Mouse (Mus musculus): ENCODE results near the gene Chd2.

The Chd2 gene

DNA sequence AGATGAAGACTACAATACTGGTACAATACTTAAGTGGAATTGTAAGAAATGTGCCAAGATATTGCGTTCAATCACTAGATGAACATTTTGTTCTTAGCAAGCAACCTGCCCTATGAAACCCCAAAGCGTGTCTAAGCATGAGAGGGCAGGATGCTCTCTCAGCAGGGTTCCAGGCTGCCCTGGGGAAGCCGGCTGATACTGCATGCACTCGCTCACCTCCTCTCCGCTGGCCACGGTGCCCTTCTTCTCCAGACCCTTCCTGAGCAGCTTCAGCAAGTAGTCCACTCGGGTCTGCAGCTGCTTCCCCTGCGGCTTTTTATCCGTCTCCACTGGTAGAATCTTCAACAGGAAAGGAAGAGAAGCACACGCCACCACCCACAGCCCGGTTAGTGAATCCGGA lies 87.5 kb downstream of the Chd2 start:
- DNase-seq (ENCODE audit: low read depth in 2 of 2, low spot score in 2 of 2) = no peak

DNA sequence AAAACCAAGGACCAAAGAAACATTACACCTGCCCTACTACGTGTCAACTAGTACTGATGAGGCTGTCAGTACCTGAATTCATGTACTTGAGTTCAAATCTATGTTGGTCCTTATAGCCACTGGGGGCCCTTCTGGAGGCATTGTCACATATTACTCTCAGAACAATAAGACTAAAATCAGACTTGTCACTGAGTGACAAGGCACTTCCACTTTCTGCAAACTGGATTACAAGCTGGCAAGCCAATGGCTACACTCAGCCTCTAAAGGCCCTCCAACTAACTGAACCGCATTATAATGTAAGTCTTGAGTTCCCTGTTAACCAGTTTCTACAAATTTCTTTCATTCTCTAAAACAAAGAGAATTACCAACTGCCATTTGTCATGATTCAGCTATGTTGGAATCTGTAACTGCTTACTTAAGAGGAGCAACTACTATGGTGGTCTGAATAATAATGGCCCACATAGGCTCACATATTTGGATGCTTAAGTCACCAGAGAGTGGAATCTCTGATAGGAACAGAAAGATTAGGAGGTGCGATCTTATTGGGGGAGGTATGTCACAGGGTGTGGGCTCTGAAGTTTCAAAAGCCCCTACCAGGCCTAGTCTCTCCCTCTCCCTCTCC lies 89.3 kb downstream of the Chd2 start:
- DNase-seq (ENCODE audit: low read depth in 2 of 2, low spot score in 2 of 2) = no peak

DNA sequence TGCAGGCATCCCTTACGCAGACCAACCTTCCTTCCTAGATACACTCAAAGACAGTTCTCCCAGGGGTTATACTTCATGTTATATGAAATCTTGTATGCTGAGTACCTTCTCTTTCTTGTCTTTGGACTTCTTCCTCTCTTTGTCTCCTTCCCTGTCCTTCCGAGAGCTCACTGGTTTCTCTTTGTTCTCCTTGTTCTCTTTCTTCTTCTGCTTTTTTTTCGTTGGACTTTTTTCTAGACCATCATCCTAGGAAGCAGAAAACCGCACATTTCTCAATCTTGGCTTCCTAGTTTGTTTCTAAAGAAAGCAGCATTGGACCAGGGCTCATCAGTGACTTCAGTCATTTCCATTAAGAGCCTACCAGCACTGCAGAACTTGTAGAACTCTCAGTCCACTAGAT lies 90.0 kb downstream of the Chd2 start:
- DNase-seq (ENCODE audit: low read depth in 2 of 2, low spot score in 2 of 2) = no peak

DNA sequence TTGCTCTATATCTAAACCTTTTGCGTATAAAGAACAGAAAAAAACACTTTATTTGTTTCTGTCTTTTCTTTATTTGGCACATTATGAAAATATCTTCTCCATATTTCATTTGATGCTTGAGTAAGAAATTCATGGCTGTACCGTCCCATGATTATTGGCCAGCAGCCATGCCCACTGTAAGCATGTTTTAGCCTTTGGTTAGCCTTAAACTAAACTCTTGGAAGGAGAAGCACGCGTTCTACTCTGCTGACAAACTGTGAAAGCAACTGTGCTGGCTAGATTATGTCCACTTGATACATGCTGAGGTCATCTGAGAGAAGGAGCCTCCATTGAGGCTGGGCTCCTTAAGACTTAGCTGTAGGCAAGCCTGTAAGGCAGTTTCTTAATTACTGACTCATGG lies 99.4 kb downstream of the Chd2 start:
- DNase-seq (ENCODE audit: low read depth in 2 of 2, low spot score in 2 of 2) = no peak

DNA sequence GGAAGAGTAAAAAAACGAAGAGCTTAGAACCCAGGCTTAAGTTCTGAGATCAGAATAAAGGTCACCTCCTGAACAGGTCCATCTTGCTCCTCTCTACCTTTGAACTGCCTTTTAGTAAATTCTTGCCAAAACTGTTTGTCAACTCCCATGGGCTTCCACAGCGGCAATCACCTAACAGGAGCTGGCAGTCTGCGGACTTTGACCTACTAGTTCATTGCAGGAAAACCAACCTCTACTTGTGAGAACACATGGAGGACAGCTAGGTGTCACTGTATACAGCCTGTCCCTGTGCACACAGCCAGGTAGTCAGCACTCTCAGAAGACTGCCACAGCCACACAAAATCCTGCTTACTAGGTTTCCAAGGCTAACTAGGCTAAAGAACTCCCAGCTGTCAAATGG lies 99.8 kb downstream of the Chd2 start:
- DNase-seq (ENCODE audit: low read depth in 2 of 2, low spot score in 2 of 2) = no peak

DNA sequence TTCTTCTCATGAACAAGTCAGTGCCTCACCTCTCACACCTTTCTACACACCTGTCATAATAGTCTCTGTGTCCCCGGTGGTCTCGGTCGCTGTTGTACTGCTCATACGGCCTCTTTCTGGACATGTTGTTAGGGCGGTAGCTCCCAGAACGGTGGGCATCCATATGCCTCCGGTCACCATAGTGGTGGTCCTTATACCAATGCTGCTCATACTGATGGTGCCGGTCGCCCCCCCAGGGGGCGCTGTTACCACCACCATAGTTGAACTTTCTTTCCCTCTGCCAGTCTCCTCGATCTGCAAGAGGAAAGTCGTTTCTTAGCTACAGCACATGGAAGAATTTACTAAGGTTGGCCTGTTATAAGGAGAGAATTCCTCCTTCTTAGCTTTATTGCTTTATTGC lies 105.9 kb downstream of the Chd2 start:
- DNase-seq (ENCODE audit: low read depth in 2 of 2, low spot score in 2 of 2) = no peak

DNA sequence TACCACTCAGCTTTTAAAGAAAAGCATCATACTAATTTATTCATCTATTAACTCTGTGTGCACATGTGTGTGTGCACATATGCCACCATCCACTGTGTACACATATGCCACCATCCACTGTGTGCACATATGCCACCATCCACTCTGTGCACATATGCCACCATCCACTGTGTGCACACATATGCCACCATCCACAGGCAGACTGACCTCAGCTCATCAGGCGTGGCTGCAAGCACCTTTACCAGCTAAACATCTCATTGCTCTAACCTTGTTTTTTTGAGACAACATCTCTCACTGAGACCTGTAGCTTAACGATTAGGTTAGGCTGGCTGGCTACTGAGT lies 107.3 kb downstream of the Chd2 start:
- DNase-seq (ENCODE audit: low read depth in 2 of 2, low spot score in 2 of 2) = no peak

DNA sequence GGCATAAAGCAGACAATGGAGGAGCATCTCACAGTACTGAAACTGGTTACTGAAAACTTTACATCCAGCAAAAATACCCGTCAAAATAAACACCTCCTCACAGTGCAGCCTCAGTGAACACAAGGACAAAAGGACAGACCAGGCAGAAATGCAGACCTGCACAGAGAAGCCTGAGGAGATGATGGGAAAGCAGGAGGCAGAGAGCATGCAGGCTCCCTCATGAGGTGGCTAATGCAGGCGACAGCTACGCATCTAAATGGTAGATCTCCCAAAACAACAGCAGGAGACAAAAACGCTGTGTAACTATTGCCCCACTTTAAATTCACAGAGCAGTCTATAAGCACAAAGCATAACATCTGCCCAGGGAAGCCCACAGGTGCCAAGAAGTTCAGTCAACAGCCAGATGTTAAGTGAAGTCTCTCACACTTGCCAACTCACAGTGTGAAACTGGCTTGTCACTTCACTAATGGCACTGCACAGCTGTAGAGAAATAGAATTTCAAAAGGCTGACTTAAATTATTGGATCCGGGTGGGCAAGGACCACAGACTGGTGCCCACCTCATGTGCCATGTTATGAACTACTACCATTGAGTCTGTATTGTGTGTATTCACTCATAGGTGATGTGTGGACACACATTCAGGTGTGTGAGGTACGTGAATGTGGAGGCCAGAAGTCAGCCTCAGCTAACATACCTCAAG lies 107.8 kb downstream of the Chd2 start:
- DNase-seq (ENCODE audit: low read depth in 2 of 2, low spot score in 2 of 2) = no peak

DNA sequence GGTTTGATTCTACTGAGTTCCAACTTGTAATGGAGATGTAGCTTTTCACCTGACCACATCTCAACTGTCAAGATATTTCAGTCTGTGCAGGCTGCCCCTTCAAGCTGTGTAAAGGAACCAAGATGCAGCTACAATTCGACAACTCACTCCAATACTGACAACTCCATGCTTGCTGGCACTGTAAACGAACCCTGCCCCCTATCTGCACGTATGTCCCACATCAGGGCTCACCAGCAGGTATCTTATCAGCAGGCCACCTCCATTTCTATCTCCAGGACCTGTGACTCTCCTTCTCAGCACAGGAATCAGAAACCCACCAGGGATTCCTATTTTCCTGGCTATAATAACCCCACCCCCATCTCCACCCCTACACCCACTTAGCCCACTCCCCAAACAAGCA lies 113.1 kb downstream of the Chd2 start:
- DNase-seq (ENCODE audit: low read depth in 2 of 2, low spot score in 2 of 2) = no peak

DNA sequence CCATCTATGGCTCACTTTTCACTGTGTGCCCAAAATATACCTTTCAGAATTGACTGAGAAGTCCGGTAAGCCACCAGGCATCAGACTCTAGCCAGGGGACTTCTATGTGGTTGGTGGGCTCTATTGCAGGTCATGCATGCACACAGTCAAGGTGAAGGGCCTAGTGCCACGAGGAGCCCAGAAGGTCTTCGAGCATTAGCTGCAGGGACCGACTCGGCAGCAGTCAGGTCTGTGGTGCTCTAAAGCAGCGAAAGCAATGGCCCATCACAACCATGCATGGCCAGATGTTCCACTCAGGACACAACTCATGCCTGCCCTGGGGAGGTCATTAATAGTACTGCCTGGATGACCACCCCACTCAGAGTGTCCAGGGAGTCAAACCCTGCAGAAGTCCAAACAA lies 113.8 kb downstream of the Chd2 start:
- DNase-seq (ENCODE audit: low read depth in 2 of 2, low spot score in 2 of 2) = no peak

DNA sequence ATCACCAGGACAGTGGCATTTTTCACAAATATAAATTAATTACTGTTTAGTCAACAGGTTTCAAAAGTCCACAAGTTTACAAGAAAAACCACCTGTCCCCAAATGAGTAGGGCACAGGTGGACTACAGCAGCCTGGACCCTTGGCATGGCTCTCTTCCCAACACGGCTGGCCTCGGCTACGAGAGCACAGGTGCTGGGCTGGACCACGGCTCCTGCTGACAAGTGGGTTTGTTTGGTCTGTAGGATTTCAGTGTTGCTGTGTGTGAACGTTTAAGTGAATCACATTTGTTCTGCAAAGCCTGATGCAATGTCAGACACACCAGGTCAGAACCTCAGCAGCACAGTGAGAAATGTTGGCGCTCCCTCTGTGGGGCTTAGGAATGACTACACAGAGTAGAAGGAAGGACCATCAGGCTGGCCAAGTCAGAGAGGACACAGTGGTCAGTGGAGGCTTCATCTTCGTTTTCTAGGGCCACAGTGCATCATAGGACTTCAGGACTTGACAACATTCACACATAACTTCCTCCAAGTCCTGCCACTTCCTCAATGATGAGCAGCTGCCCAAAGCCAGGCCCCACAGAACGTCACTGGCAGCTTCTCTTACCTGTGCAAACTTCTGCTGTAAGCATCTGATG lies 114.8 kb downstream of the Chd2 start:
- DNase-seq (ENCODE audit: low read depth in 2 of 2, low spot score in 2 of 2) = no peak

DNA sequence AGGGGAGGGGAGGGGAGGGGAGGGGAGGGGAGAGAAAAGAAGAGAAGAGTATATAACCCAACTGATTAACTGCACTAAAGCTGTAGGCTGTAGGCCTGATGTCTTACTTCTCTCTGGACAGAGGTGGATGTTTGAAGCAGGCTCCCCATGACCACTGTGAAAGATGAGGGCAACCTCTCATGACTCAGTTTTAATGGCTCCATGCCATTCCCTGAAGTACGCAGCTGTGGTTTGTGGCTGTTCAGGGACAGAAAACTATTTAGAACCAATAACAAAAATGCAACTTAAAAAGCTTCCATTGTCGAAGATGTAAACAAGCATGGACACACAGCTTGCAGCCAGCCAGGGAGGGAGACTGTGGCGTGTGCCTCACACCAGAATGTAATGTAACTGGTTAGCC lies 115.4 kb downstream of the Chd2 start:
- no peak for DNase-seq (ENCODE audit: low read depth in 2 of 2, low spot score in 2 of 2)

DNA sequence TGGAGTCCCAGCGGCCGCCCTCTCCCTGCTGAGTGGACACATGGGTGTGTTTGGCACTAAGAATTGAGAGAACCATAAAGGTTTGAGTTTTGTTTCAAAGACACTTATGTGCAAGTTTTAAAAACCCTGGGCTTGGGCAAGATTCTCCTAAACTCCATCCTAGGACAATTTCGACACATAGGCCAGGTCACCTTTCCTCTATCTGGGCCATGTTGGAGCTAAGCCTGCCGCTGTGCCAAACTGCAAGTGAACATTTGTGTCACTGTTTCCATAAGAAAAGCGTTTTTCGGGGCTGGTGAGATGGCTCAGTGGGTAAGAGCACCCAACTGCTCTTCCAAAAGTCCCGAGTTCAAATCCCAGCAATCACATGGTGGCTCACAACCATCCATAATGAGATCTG lies 116.2 kb downstream of the Chd2 start:
- DNase-seq (ENCODE audit: low read depth in 2 of 2, low spot score in 2 of 2) = no peak

DNA sequence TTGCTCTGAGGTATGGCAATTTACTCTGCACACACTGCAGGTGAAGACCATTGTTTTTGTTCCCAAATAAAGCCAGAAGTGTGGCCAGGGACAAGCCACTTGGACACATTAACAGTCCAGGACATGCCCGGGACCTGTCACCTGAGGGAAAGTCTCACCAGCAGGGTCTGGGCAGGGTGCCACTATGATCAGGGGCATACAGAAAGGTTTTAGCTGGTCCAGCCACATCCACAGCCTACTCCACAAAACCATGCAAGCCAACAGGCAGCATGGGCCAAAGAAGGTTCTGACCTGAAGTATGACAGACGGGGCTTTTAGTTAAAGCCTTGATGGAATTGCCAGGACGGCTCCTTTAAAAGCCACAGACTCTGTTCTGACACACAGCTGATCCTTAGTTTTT lies 116.9 kb downstream of the Chd2 start:
- no peak for DNase-seq (ENCODE audit: low read depth in 2 of 2, low spot score in 2 of 2)

DNA sequence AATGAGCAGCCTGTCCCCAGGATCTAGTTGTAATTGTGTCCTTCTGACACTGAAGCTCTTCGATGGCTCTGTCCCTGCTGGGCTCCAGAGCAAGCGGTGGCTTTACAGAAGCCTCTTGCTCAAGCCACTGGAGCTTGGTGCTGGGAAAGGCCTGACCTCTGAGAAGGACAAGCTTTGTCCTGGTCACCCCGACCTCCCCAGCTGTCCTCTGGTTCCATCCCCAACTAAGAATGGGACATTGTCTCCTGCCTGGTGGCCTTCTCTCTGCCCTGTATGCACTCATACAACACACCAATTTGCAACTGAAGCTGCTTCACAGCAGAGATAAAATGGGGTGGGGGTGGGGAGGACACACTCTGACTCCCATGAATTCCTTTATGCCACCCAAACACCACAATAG lies 117.4 kb downstream of the Chd2 start:
- no peak for DNase-seq (ENCODE audit: low read depth in 2 of 2, low spot score in 2 of 2)

DNA sequence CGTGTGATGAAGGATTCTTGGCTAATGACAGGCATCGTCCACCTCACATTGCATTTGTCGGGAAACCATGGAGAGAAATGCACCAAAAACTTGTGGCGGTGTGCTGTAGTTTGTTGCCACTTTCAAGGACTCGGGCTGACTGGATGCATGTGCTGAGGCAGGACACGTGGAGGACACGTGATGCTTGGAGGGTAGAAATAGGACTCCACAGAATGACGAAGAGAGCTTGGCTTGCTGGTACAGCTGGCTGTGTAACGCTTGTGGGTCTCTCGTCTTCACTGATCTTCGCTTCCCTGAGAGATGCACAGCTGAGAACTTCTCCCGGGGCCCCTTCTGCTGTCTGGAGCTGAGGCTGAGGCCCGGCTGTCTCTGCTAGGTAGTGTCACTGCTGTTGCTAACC lies 118.4 kb downstream of the Chd2 start:
- no peak for DNase-seq (ENCODE audit: low read depth in 2 of 2, low spot score in 2 of 2)

DNA sequence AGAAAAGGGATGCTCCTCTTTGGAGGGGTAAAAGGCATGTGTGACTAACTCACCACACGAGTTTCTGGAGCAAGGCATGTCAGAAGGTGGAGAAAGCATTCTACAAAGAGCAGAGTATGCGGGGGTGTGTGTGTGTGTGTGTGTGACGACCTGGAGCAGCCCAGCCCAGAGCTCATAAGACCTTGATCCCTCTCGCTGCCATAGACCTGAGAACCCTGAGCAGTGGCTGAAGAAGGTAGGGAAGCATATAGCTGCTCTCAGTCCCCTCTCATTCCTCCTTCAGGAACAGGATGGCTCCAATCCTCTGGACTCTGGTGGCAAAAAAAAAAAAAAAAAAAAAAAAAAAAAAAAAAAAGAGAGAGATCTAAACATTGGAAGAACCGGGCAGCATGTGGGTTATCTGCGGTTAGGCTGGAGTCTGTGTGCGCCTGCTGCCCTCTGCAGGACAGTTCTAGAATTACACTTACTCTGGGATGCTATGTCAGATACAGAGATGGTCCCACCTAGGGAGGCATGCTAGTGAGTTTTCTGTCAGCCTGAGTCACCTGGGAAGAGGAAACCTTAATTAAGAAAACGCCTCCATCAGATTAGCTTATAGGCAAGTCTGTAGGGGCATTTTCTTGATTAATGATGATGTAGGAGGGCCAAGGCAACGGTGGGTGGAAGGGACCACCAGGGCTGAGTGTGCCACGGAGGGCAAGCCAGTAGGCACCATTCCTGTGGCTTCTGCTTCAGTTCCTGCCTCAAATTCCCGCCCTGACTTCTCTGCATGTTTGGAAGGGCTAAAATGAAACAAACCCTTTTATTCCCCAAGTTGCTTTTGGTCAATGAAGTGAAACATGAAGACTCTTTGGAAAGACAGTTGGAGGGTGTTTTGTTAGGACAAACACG lies 119.2 kb downstream of the Chd2 start:
- DNase-seq (ENCODE audit: low read depth in 2 of 2, low spot score in 2 of 2) = peak; percentile 26 to 51

DNA sequence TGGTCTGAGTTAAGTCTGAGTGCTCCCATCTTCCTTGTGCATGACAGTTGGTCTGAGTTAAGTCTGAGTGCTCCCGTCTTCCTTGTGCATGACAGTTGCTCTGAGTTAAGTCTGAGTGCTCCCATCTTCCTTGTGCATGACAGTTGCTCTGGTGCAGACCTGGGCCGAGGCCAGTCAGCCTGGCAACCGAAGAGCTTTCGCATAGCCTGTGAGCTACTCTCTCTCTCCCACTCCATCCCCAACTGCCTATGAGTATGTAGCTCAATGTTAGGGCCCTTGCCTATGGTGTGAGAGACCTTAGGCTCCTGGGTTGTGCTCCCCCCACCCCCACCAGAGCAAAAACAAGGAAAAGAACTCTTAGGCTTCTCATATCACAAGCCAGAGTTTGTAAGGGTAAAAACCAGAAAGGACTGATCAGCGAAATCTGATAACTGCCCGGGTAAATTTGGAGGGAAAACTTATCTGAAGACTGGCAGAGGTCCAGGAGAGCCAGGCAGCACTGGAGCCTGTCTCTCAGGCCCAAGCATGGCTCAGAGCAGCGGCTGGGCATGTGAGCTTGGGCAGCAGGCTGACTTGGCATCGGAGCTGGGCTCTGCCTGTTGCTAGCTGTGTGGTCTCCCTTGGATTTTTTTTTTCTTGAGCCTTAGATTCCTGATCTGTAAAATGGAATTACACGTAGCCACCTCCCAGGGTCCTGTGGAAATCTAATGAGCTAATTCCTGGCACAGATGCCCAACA lies 120.2 kb downstream of the Chd2 start:
- no peak for DNase-seq (ENCODE audit: low read depth in 2 of 2, low spot score in 2 of 2)

DNA sequence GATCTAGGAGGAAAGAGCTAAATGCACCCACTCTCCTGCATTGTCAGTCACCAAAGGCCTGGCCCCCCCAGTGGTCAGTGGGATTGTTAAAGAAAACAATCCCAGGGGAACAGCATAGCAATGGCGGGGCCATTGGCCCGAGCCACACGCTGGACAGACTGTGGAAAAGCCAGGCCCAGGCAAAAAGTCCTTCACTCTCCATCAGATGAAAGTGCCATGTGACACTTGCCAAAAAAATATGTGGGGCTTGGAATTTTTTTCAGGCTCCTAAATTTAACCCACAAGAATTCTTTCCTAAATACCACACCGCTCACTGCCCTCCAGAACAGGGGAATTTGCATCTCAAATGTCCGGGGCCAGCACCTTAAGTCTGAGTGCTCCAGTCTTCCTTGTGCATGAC lies 120.8 kb downstream of the Chd2 start:
- no peak for DNase-seq (ENCODE audit: low read depth in 2 of 2, low spot score in 2 of 2)

DNA sequence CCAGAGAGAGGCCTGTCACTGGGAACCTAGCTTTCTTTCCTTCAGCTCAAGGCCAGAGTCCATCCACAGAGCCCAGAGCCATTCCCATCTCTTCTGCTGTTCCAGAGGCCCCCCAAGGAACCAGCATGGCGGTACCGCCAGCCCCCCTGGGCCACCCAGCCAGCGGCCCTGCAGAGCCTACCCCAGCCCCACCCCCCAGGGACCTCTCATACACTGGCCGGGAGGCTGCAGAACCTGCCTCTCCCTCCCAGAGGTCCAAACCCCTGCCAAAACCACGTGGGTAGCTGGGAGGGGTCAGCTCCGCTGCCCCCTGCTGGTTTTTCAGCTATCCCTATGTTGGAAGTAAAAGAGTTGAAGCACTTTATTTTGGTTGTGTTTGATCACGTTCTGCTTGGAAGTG lies 122.3 kb downstream of the Chd2 start:
- DNase-seq (ENCODE audit: low read depth in 2 of 2, low spot score in 2 of 2) = no peak

DNA sequence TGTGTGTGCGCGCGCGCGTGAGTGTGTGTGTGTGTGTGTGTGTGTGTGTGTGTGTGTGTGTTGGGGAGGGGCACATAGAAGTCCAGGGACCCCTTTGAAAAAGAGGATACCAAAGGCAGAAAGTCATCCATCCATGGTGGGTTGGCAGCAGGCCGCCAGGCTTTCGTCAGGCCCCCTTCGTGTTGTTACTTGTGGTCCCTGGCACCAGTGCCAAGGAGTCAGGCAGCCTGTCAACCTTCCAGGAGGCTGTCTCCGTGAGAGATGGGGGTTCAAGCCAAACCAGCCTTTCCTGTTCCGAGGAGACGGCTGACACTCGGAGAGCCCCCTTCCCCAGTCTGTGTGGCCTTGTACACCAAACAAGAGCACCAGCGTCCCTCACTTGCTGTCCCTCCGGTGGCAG lies 127.4 kb downstream of the Chd2 start:
- no peak for DNase-seq (ENCODE audit: low read depth in 2 of 2, low spot score in 2 of 2)

Measured in CD8-positive naive resting alpha-beta T cell, adult 2 months (primary cell).